Comparison of ENCODE assay signal across 8 mouse cellular contexts in genomic region chr11:117832086-117832969, GRCm38 (mm10). TPM values are rescaled to one million over a fixed set of nuclear protein-coding genes. Genes with fewer than 3 reads are reported as not detected.
DNase-seq lines count a peak whose midpoint lies in the region; ATAC-seq and TF ChIP-seq lines count a peak whose summit lies in the region.

No protein-coding gene starts in this region.

- peak overlapping the region; percentile 50 for H3K9ac ChIP-seq in forebrain, embryonic 16.5 days (replicated peaks; ENCODE audit: low read depth, low read length)

- DNase-seq in Muller cell, postnatal 12 days (ENCODE audit: inconsistent ontology term), result peak; percentile 50
- peak; percentile 31 to 56 for DNase-seq in cerebellum, adult 2 months
- peak; percentile 83 for DNase-seq in heart, postnatal 4 days
- peak; percentile 72 to 77 for DNase-seq in layer of hippocampus, postnatal 10 days (ENCODE audit: low spot score in 2 of 2)
- DNase-seq in lung, postnatal 25 days (ENCODE audit: low spot score), result peak; percentile 76
- peak; percentile 54 for DNase-seq in retina, postnatal 7 days (ENCODE audit: low read depth, low spot score)
- peak; percentile 73 for DNase-seq in urinary bladder, postnatal 25 days (ENCODE audit: low spot score)

- H3K4me2 ChIP-seq in forebrain, embryonic 16.5 days (ENCODE audit: low read length), result peak overlapping the region; percentile 53

- no peak for TF ChIP-seq POLR2A in cerebellum, adult 2 months (IDR thresholded peaks at IDR 0.05; ENCODE audit: borderline replicate concordance, insufficient read depth, low read length)

- no peaks in the 10 kb centered on the region for H3K36me3 ChIP-seq in forebrain, embryonic 16.5 days (ENCODE audit: control insufficient read depth, insufficient read depth)

- 26% methylated on average over 28 of the region's 28 CpGs for whole genome bisulfite sequencing in cerebellum, adult 2 months
- WGBS in forebrain, embryonic 16.5 days, result 17% methylated on average over 28 of the region's 28 CpGs

- no peaks in the 10 kb centered on the region for H3K9me3 ChIP-seq in forebrain, embryonic 16.5 days (ENCODE audit: control insufficient read depth, low read length)

- no peaks in the 10 kb centered on the region for H3K27me3 ChIP-seq in cerebellum, adult 2 months (ENCODE audit: control insufficient read depth, insufficient read depth, low read length)
- no peaks in the 10 kb centered on the region for H3K27me3 ChIP-seq in forebrain, embryonic 16.5 days (replicated peaks; ENCODE audit: control insufficient read depth, insufficient read depth, low read length)

- no peak overlapping the region for H3K27ac ChIP-seq in cerebellum, adult 2 months (ENCODE audit: insufficient read depth, low read length)
- H3K27ac ChIP-seq in forebrain, embryonic 16.5 days (ENCODE audit: low read length), result no peak overlapping the region

- no peak overlapping the region for H3K4me3 ChIP-seq in cerebellum, adult 2 months (replicated peaks; ENCODE audit: insufficient read depth, low read depth, low read length)
- peak overlapping the region; percentile 42 for H3K4me3 ChIP-seq in forebrain, embryonic 16.5 days (replicated peaks; ENCODE audit: low read length)

- peak; percentile 79 for ATAC-seq in forebrain, embryonic 16.5 days

- H3K4me1 ChIP-seq in cerebellum, adult 2 months (ENCODE audit: control insufficient read depth, insufficient read depth, low read length), result peaks cover 4% of the 10 kb centered on the region; the same call in 1 of the 2 replicates
- peaks cover 15% of the 10 kb centered on the region for H3K4me1 ChIP-seq in forebrain, embryonic 16.5 days (replicated peaks; ENCODE audit: control insufficient read depth, insufficient read depth, low read length)

- peak; percentile 57; the same call in 1 of the 2 replicates for TF ChIP-seq CTCF in cerebellum, adult 2 months (IDR thresholded peaks at IDR 0.05; ENCODE audit: borderline replicate concordance, insufficient read depth, low read depth, low read length)

RNA-seq across cellular contexts. Expression of gene Tk1, which starts 6.4 kb away (rescaled TPM):
- polyA plus RNA-seq in cerebellum, adult 2 months (2012; rRNA removed), result 0.78 and 1.2 TPM in 2 replicates
- 37.5 and 39.7 TPM in 2 replicates for polyA plus RNA-seq in forebrain, embryonic 16.5 days (2015; fragmentation: Nextera tagmentation; extraction: Ambion mirVana)
- total RNA-seq in heart, postnatal 4 days (2021), result 10 to 100 TPM; 93.1 to 99.2 TPM
- 1 to 10 TPM; 5.4 TPM for total RNA-seq in layer of hippocampus, postnatal 10 days (2021)

RNA-seq across cellular contexts. Expression of gene Afmid, which starts 6.6 kb away (rescaled TPM):
- polyA plus RNA-seq in cerebellum, adult 2 months (2012; rRNA removed), result 3.4 and 3.8 TPM in 2 replicates
- 5.2 and 7.1 TPM in 2 replicates for polyA plus RNA-seq in forebrain, embryonic 16.5 days (2015; fragmentation: Nextera tagmentation; extraction: Ambion mirVana)
- total RNA-seq in heart, postnatal 4 days (2021), result 10 to 100 TPM; 15.3 to 15.5 TPM
- 1 to 10 TPM; 5.6 to 7.3 TPM for total RNA-seq in layer of hippocampus, postnatal 10 days (2021)

RNA-seq across cellular contexts. Expression of gene Birc5, which starts 16.7 kb away (rescaled TPM):
- polyA plus RNA-seq in cerebellum, adult 2 months (2012; rRNA removed), result 0.86 and 1.2 TPM in 2 replicates
- 72.6 and 82.9 TPM in 2 replicates for polyA plus RNA-seq in forebrain, embryonic 16.5 days (2015; fragmentation: Nextera tagmentation; extraction: Ambion mirVana)
- total RNA-seq in heart, postnatal 4 days (2021), result 10 to 100 TPM; 63.1 to 69.1 TPM
- 1 to 10 TPM; 5.0 to 5.2 TPM for total RNA-seq in layer of hippocampus, postnatal 10 days (2021)

RNA-seq across cellular contexts. Expression of gene Gm20708, which starts 22.9 kb away (rescaled TPM):
- polyA plus RNA-seq in cerebellum, adult 2 months (2012; rRNA removed), result 0.78 and 0.93 TPM in 2 replicates
- polyA plus RNA-seq in forebrain, embryonic 16.5 days (2015; fragmentation: Nextera tagmentation; extraction: Ambion mirVana), result 0.19 and 0.90 TPM in 2 replicates
- total RNA-seq in heart, postnatal 4 days (2021), result 1 to 10 TPM; 2.7 to 3.5 TPM
- total RNA-seq in layer of hippocampus, postnatal 10 days (2021), result 1 to 10 TPM; 3.4 to 3.5 TPM

RNA-seq across cellular contexts. Expression of gene Syngr2, which starts 22.9 kb away (rescaled TPM):
- 14.0 and 14.7 TPM in 2 replicates for polyA plus RNA-seq in cerebellum, adult 2 months (2012; rRNA removed)
- polyA plus RNA-seq in forebrain, embryonic 16.5 days (2015; fragmentation: Nextera tagmentation; extraction: Ambion mirVana), result 13.1 and 14.4 TPM in 2 replicates
- total RNA-seq in heart, postnatal 4 days (2021), result 10 to 100 TPM; 81.2 to 85.1 TPM
- total RNA-seq in layer of hippocampus, postnatal 10 days (2021), result 10 to 100 TPM; 11.3 to 12.3 TPM

Comparison
In these comparisons a context has a peak if more than half of its experiments do, and no peak if none do; other contexts are left out.
1. RNA of gene Tk1, which starts 6.4 kb away (total RNA-seq): 93.1 to 99.2 TPM in heart, postnatal 4 days; 5.4 TPM in layer of hippocampus, postnatal 10 days; every median in the first group is over 10 times any median in the second.
2. RNA of gene Birc5, which starts 16.7 kb away (total RNA-seq): 63.1 to 69.1 TPM in heart, postnatal 4 days; 5.0 to 5.2 TPM in layer of hippocampus, postnatal 10 days; every median in the first group is over 10 times any median in the second.
3. Peak in every context shown above with its lines, with median percentiles within 50 percentile points of each other: DNase-seq.